Mouse (Mus musculus) heart, adult 2 months (tissue): ENCODE measurements at regions not wholly inside any gene's neighbourhood (a gene's known extent, or its start where the extent isn't known, plus 50 kb on each side); places are given as distances from the start of the nearest gene placed in this dataset.

ENCODE experiments used
- CTCF ChIP-seq: fragments of 200-600 bp; IDR thresholded peaks from 2 replicates; pipeline ENCODE4 v1.8.1; 2022; ENCODE audit warnings: antibody characterized with exemption, mild to moderate bottlenecking, moderate library complexity
- EP300 ChIP-seq: fragments of 200-500 bp; IDR thresholded peaks from 2 replicates; pipeline ENCODE4 v1.6.1; 2011; ENCODE audit warnings: low read depth, low read length, control low read depth; ENCODE audit not compliant: insufficient read depth
- POLR2A ChIP-seq: fragments of 200-500 bp; IDR thresholded peaks from 2 replicates; pipeline ENCODE4 v1.6.1; 2011; ENCODE audit warnings: mild to moderate bottlenecking, low read depth, low read length, control low read depth; ENCODE audit not compliant: insufficient read depth

DNA sequence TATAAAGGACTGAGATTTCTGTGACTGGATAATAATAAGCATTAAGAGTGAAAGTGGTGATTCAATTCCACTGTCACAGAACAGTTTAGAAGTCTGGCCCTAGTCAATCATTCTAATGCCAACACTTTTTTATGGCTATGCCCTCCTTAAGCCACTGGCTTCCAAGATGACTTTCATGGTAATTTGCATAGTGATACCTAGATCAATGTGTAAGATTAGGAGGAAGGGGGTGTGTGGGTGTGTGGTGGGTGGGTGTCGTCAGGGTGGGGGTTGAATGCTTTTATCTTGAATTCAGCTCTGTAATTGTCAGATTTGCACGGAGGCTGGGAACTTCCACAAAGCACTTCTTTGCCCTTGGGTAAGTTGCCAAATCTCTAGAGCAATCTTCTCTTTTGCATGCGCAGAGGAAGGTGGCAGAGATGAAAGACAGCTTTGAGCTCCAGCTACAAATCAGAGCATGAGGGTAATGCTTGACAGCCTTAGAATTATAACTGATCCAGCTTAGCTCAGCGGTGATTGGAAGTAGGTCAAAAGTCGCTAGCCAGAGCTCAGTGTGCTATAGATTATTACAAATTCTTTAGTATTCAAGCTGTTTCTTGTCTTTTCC, 805.9 kb downstream of the Abca13 start:
- TF ChIP-seq POLR2A (no peak), CTCF (no peak), EP300 (no peak)
